Mouse (Mus musculus) stomach, postnatal 0 days (tissue): ENCODE data around the gene Atp5d.

Experiments
- CTCF ChIP-seq: IDR thresholded peaks from 2 replicates; pipeline ENCODE4 v1.5.1; 2016; ENCODE audit warnings: antibody characterized with exemption, low read depth, mild to moderate bottlenecking, moderate library complexity
- EP300 ChIP-seq: optimal IDR thresholded peaks from 2 replicates; pipeline ENCODE3; 2016; ENCODE audit warnings: antibody characterized with exemption

- no peak for TF ChIP-seq CTCF
- no peak for TF ChIP-seq EP300
Measured at GRCm38 (mm10) chr10:80137626-80138552, 543 bp upstream of the Atp5d start.
